In genomic region chr16:37854593-37854992, GRCm38 (mm10) we compare ENCODE assay signal across 36 mouse cellular contexts. TPM values are rescaled to one million over a fixed set of nuclear protein-coding genes. Genes with fewer than 3 reads are reported as not detected.
DNase-seq lines count a peak whose midpoint lies in the region; ATAC-seq lines count a peak whose summit lies in the region.
"Had no signal": no experiment of that assay in that cellular context is flagged by ENCODE, and none has a peak within 500 bp of the region (broad histone marks: within the 10 kb centered on the region; RNA-seq: fewer than 3 reads in every experiment).

No protein-coding gene starts in this region.

- H3K4me1 ChIP-seq in intestine, embryonic 14.5 days (replicated peaks; ENCODE audit: control insufficient read depth, insufficient read depth, low read length): no peaks in the 10 kb centered on the region
- no peaks in the 10 kb centered on the region for H3K4me1 ChIP-seq in intestine, embryonic 15.5 days (replicated peaks)
- peaks cover 11% of the 10 kb centered on the region; the same call in 1 of the 2 replicates for H3K4me1 ChIP-seq in embryonic facial prominence, embryonic 12.5 days
- H3K4me1 ChIP-seq: hindbrain, embryonic 12.5 days; midbrain, embryonic 13.5 days; neural tube, embryonic 13.5 days had no signal

- no peak overlapping the region for H3K4me3 ChIP-seq in intestine, embryonic 14.5 days (ENCODE audit: low read depth, low read length)
- H3K4me3 ChIP-seq in intestine, embryonic 15.5 days (replicated peaks): no peak overlapping the region
- H3K4me3 ChIP-seq in embryonic facial prominence, embryonic 12.5 days: no peak overlapping the region
- H3K4me3 ChIP-seq: hindbrain, embryonic 12.5 days; limb, embryonic 12.5 days; liver, embryonic 12.5 days; midbrain, embryonic 13.5 days; neural tube, embryonic 13.5 days had no signal

- H3K4me2 ChIP-seq in intestine, embryonic 14.5 days (ENCODE audit: low read length): no peak overlapping the region
- no peak overlapping the region for H3K4me2 ChIP-seq in intestine, embryonic 15.5 days (replicated peaks)
- peak overlapping the region; percentile 29; the same call in 1 of the 2 replicates for H3K4me2 ChIP-seq in embryonic facial prominence, embryonic 12.5 days (replicated peaks)
- H3K4me2 ChIP-seq: hindbrain, embryonic 12.5 days; limb, embryonic 12.5 days; liver, embryonic 12.5 days; midbrain, embryonic 13.5 days; neural tube, embryonic 13.5 days had no signal

- WGBS in intestine, embryonic 14.5 days: 51% methylated on average over 5 of the region's 5 CpGs
- 44% methylated on average over 5 of the region's 5 CpGs for WGBS in intestine, embryonic 15.5 days
- 20% methylated on average over 5 of the region's 5 CpGs for WGBS in embryonic facial prominence, embryonic 12.5 days

- peak; percentile 18 for DNase-seq in embryo, embryonic 9.5 days (ENCODE audit: extremely low spot score)
- no peak for DNase-seq in embryo, embryonic 10.5 days (ENCODE audit: low spot score)
- peak; percentile 23 for DNase-seq in intestine, embryonic 14.5 days (ENCODE audit: low spot score)
- DNase-seq in right cerebral cortex, adult 2 months (ENCODE audit: low spot score in 2 of 2): no peak
- DNase-seq: adrenal gland, postnatal 14 days; cerebellum, adult 11 months; cerebellum, adult 9-10 months; cerebellum, postnatal 36 days; gastrocnemius, postnatal 14 days; heart, adult 18-20 months; heart, postnatal 36 days; kidney, postnatal 25 days; lung, adult 18-20 months; lung, postnatal 4 days; right cerebral cortex, postnatal 14 days; thymus, postnatal 14 days had no signal

- H3K27me3 ChIP-seq in intestine, embryonic 14.5 days (replicated peaks; ENCODE audit: control insufficient read depth, insufficient read depth, low read length): no peaks in the 10 kb centered on the region
- H3K27me3 ChIP-seq in intestine, embryonic 15.5 days (replicated peaks): no peaks in the 10 kb centered on the region
- no peaks in the 10 kb centered on the region for H3K27me3 ChIP-seq in embryonic facial prominence, embryonic 12.5 days
- H3K27me3 ChIP-seq: hindbrain, embryonic 12.5 days; limb, embryonic 12.5 days; liver, embryonic 12.5 days; midbrain, embryonic 13.5 days; neural tube, embryonic 13.5 days; Patski had no signal

- H3K27ac ChIP-seq in intestine, embryonic 14.5 days (ENCODE audit: low read depth): no peak overlapping the region
- no peak overlapping the region for H3K27ac ChIP-seq in intestine, embryonic 15.5 days
- H3K27ac ChIP-seq in embryonic facial prominence, embryonic 12.5 days: no peak overlapping the region
- H3K27ac ChIP-seq: hindbrain, postnatal 0 days; limb, embryonic 12.5 days; liver, embryonic 12.5 days; midbrain, embryonic 13.5 days; neural tube, embryonic 13.5 days had no signal

- no peaks in the 10 kb centered on the region for H3K9me3 ChIP-seq in intestine, embryonic 14.5 days (ENCODE audit: control insufficient read depth, low read length)
- no peaks in the 10 kb centered on the region for H3K9me3 ChIP-seq in intestine, embryonic 15.5 days
- H3K9me3 ChIP-seq in embryonic facial prominence, embryonic 12.5 days: no peaks in the 10 kb centered on the region
- H3K9me3 ChIP-seq: G1E; hindbrain, embryonic 12.5 days; limb, embryonic 12.5 days; liver, embryonic 12.5 days; midbrain, embryonic 13.5 days; neural tube, embryonic 13.5 days had no signal

- H3K9ac ChIP-seq in intestine, embryonic 14.5 days (ENCODE audit: low read length): no peak overlapping the region
- no peak overlapping the region for H3K9ac ChIP-seq in intestine, embryonic 15.5 days
- no peak overlapping the region for H3K9ac ChIP-seq in embryonic facial prominence, embryonic 12.5 days
- H3K9ac ChIP-seq: hindbrain, embryonic 12.5 days; limb, embryonic 12.5 days; liver, embryonic 12.5 days; midbrain, embryonic 13.5 days; neural tube, embryonic 13.5 days had no signal

- H3K36me3 ChIP-seq in intestine, embryonic 14.5 days (ENCODE audit: control insufficient read depth, insufficient read depth, low read length): no peaks in the 10 kb centered on the region
- H3K36me3 ChIP-seq in intestine, embryonic 15.5 days: no peaks in the 10 kb centered on the region
- H3K36me3 ChIP-seq in embryonic facial prominence, embryonic 12.5 days: no peaks in the 10 kb centered on the region
- H3K36me3 ChIP-seq: G1E; hindbrain, embryonic 12.5 days; limb, embryonic 12.5 days; liver, embryonic 12.5 days; midbrain, embryonic 13.5 days; neural tube, embryonic 13.5 days had no signal

- ATAC-seq in intestine, embryonic 14.5 days (replicated peaks; ENCODE audit: low FRiP score, low TSS enrichment, low read depth): no peak
- ATAC-seq in intestine, embryonic 15.5 days: no peak
- ATAC-seq in embryonic facial prominence, embryonic 12.5 days (ENCODE audit: insufficient number of reproducible peaks, insufficient read depth, low FRiP score, low TSS enrichment): no peak
- ATAC-seq in megakaryocyte, adult 5-6 weeks (ENCODE audit: poor library complexity, severe bottlenecking): peak; percentile 61; the same call in 1 of the 2 replicates
- ATAC-seq: forebrain, embryonic 14.5 days; hindbrain, postnatal 0 days; intestine, postnatal 0 days; liver, embryonic 12.5 days; lung, postnatal 0 days; midbrain, embryonic 13.5 days; Patski had no signal

RNA-seq across cellular contexts. Expression of gene Gm36028, which starts 6.4 kb away (rescaled TPM):
- polyA plus RNA-seq in intestine, embryonic 14.5 days (2014; fragmentation: Nextera tagmentation; extraction: Ambion mirVana): not detected in 2 replicates
- polyA plus RNA-seq in intestine, embryonic 15.5 days (2015; fragmentation: Nextera tagmentation; extraction: Ambion mirVana): 0.80 and 1.8 TPM in 2 replicates
- polyA plus RNA-seq in embryonic facial prominence, embryonic 12.5 days (2016; fragmentation: Nextera tagmentation; extraction: Ambion mirVana): 0.24 and 0.28 TPM in 2 replicates
- total RNA-seq in megakaryocyte, adult 5-6 weeks (2015): not detected in 2 replicates
- not detected in 2 replicates for total RNA-seq in megakaryocyte, adult 5-6 weeks (2017)
- total RNA-seq: gastrocnemius, postnatal 14 days; hindbrain, postnatal 0 days; layer of hippocampus, postnatal 10 days; left cerebral cortex, adult 18-20 months; left cerebral cortex, postnatal 25 days; megakaryocyte-erythroid progenitor cell, adult 5-6 weeks had no signal
- polyA plus RNA-seq: G1E; liver, embryonic 12.5 days; small intestine, adult 2 months; stomach, embryonic 14.5 days had no signal

RNA-seq across cellular contexts. Expression of gene Lrrc58, which starts 13.6 kb away (rescaled TPM):
- 56.2 and 59.7 TPM in 2 replicates for polyA plus RNA-seq in intestine, embryonic 14.5 days (2014; fragmentation: Nextera tagmentation; extraction: Ambion mirVana)
- polyA plus RNA-seq in intestine, embryonic 15.5 days (2015; fragmentation: Nextera tagmentation; extraction: Ambion mirVana): 48.0 and 52.4 TPM in 2 replicates
- 62.2 and 65.7 TPM in 2 replicates for polyA plus RNA-seq in embryonic facial prominence, embryonic 12.5 days (2016; fragmentation: Nextera tagmentation; extraction: Ambion mirVana)
- 33.6 and 38.4 TPM in 2 replicates for total RNA-seq in megakaryocyte, adult 5-6 weeks (2015)
- 23.0 and 27.4 TPM in 2 replicates for total RNA-seq in megakaryocyte, adult 5-6 weeks (2017)

Comparison
In these comparisons a context has a peak if more than half of its experiments do, and no peak if none do; other contexts are left out.
1. DNase-seq: peak in embryo, embryonic 9.5 days (single experiment) and intestine, embryonic 14.5 days (single experiment); none in embryo, embryonic 10.5 days (single experiment) and right cerebral cortex, adult 2 months (0 of 2).